Mouse (Mus musculus) CH12.LX (cell line): ENCODE results near the gene Pck2. TPM values are rescaled to one million over a fixed set of nuclear protein-coding genes. Genes with fewer than 3 reads are reported as not detected.

Source experiments
- DNase-seq: peaks from one replicate; pipeline ENCODE4 v3.0.0-alpha.2; 2013; ENCODE audit errors: extremely low read depth
- H3K27ac ChIP-seq: 2 replicates; pipeline ENCODE4 v1.5.1; 2012; ENCODE audit warnings: low read depth, mild to moderate bottlenecking, control low read depth, moderate library complexity; ENCODE audit not compliant: insufficient read depth
- H3K27me3 ChIP-seq: replicated peaks from 2 replicates; pipeline ENCODE3; 2012; ENCODE audit warnings: inconsistent platforms
- H3K36me3 ChIP-seq, 2 experiments: replicated peaks in 1 of 2; 2 replicates each; pipeline versions ENCODE3 to v1.6.1; 2012; ENCODE audit warnings: inconsistent platforms in 1 of 2, low read length in 1 of 2, mild to moderate bottlenecking in 1 of 2, mixed read lengths in 1 of 2, moderate library complexity in 1 of 2; ENCODE audit not compliant: control insufficient read depth in 1 of 2, insufficient read depth in 1 of 2
- H3K4me1 ChIP-seq, 2 experiments: 2 replicates each; pipeline ENCODE4 v1.6.1; 2012; ENCODE audit warnings: inconsistent platforms in 1 of 2, moderate library complexity in 1 of 2; ENCODE audit not compliant: insufficient read depth in 2 of 2, control insufficient read depth in 1 of 2
- H3K4me2 ChIP-seq: 2 replicates; pipeline ENCODE4 v1.6.1; 2012; ENCODE audit warnings: low read depth, mild to moderate bottlenecking, control low read depth; ENCODE audit not compliant: poor library complexity, insufficient read depth, severe bottlenecking
- H3K4me3 ChIP-seq, 3 experiments: fragments of 150-350 bp in 1 of 3; sonication (generic) in 1 of 3; replicated peaks in 1 of 3; 2 replicates each; pipeline versions ENCODE3 to v1.5.1; 2011 to 2012; ENCODE audit warnings: low read depth in 2 of 3, low read length in 2 of 3, mild to moderate bottlenecking in 2 of 3, moderate library complexity in 2 of 3, control low read depth in 1 of 3, improper control_type of control experiment in 1 of 3, inconsistent platforms in 1 of 3, mixed read lengths in 1 of 3; ENCODE audit not compliant: poor library complexity in 1 of 3
- H3K79me2 ChIP-seq: replicated peaks from 2 replicates; pipeline ENCODE4 v1.6.1; 2012; ENCODE audit warnings: mild to moderate bottlenecking, moderate library complexity; ENCODE audit not compliant: control insufficient read depth, poor library complexity, insufficient read depth, severe bottlenecking; ENCODE audit errors: extremely low read depth
- H3K9ac ChIP-seq: 2 replicates; pipeline ENCODE4 v1.6.1; 2012; ENCODE audit warnings: low read depth, mild to moderate bottlenecking, control low read depth, moderate library complexity; ENCODE audit not compliant: insufficient read depth
- H3K9me3 ChIP-seq: replicated peaks from 2 replicates; pipeline ENCODE3; 2012; ENCODE audit warnings: low read length, inconsistent platforms, mixed read lengths
- BHLHE40 ChIP-seq: IDR thresholded peaks from 2 replicates; pipeline ENCODE4 v1.6.1; 2011; ENCODE audit warnings: mild to moderate bottlenecking, low read depth, low read length, improper control_type of control experiment
- CTCF ChIP-seq, 2 experiments: IDR thresholded peaks in 1 of 2; conservative IDR thresholded peaks in 1 of 2; 2 replicates each; pipeline ENCODE4 v1.5.1; 2011 to 2012; ENCODE audit warnings: low read depth in 2 of 2, low read length in 2 of 2, improper control_type of control experiment in 1 of 2, inconsistent platforms in 1 of 2, mild to moderate bottlenecking in 1 of 2, moderate library complexity in 1 of 2
- E2F4 ChIP-seq: IDR thresholded peaks from 2 replicates; pipeline ENCODE4 v1.6.1; 2011; ENCODE audit warnings: low read depth, low read length, improper control_type of control experiment; ENCODE audit not compliant: insufficient replicate concordance
- ELF1 ChIP-seq: IDR thresholded peaks from 2 replicates; pipeline ENCODE4 v1.6.1; 2014; ENCODE audit warnings: low read depth, mild to moderate bottlenecking, inconsistent platforms, low read length, improper control_type of control experiment
- EP300 ChIP-seq: IDR thresholded peaks from 2 replicates; pipeline ENCODE4 v1.6.1; 2011; ENCODE audit warnings: low read length, improper control_type of control experiment
- GABPA ChIP-seq: IDR thresholded peaks from 2 replicates; pipeline ENCODE4 v1.6.1; 2012; ENCODE audit warnings: low read depth, low read length, improper control_type of control experiment, inconsistent platforms; ENCODE audit not compliant: insufficient replicate concordance
- IRF4 ChIP-seq: IDR thresholded peaks from 2 replicates; pipeline ENCODE4 v1.6.1; 2014; ENCODE audit warnings: low read depth, mild to moderate bottlenecking, inconsistent platforms, low read length, improper control_type of control experiment
- JUN ChIP-seq: IDR thresholded peaks from 2 replicates; pipeline ENCODE4 v1.6.1; 2011; ENCODE audit warnings: low read depth, mild to moderate bottlenecking, low read length, improper control_type of control experiment, moderate library complexity; ENCODE audit not compliant: insufficient read depth
- JUND ChIP-seq: conservative IDR thresholded peaks from 2 replicates; pipeline ENCODE4 v1.6.1; 2011; ENCODE audit warnings: low read depth, low read length, improper control_type of control experiment
- MEF2A ChIP-seq: IDR thresholded peaks from 2 replicates; pipeline ENCODE4 v1.6.1; 2014; ENCODE audit warnings: low read depth, mild to moderate bottlenecking, inconsistent platforms, low read length, improper control_type of control experiment, borderline replicate concordance
- MYC ChIP-seq: IDR thresholded peaks from 2 replicates; pipeline ENCODE4 v1.6.1; 2011; ENCODE audit warnings: low read depth, mild to moderate bottlenecking, improper control_type of control experiment, low read length
- NELFE ChIP-seq: IDR thresholded peaks from 2 replicates; pipeline ENCODE4 v1.6.1; 2011; ENCODE audit warnings: low read depth, low read length, improper control_type of control experiment
- NRF1 ChIP-seq: IDR thresholded peaks from 2 replicates; pipeline ENCODE4 v1.6.1; 2014; ENCODE audit warnings: low read depth, mild to moderate bottlenecking, inconsistent platforms, low read length, improper control_type of control experiment, moderate library complexity
- PAX5 ChIP-seq: IDR thresholded peaks from 2 replicates; pipeline ENCODE4 v1.6.1; 2012; ENCODE audit warnings: low read length, inconsistent platforms, mixed read lengths
- POLR2AphosphoS2 ChIP-seq: IDR thresholded peaks from 2 replicates; pipeline ENCODE4 v1.6.1; 2011; ENCODE audit warnings: low read depth, low read length, improper control_type of control experiment
- RAD21 ChIP-seq: IDR thresholded peaks from 2 replicates; pipeline ENCODE4 v1.6.1; 2011; ENCODE audit warnings: low read depth, mild to moderate bottlenecking, low read length, improper control_type of control experiment, moderate library complexity
- RCOR1 ChIP-seq: conservative IDR thresholded peaks from 2 replicates; pipeline ENCODE4 v1.6.1; 2012; ENCODE audit warnings: low read depth, mild to moderate bottlenecking, inconsistent platforms, low read length, improper control_type of control experiment
- SMC3 ChIP-seq: IDR thresholded peaks from 2 replicates; pipeline ENCODE4 v1.6.1; 2011; ENCODE audit warnings: low read depth, low read length, improper control_type of control experiment
- TBP ChIP-seq: conservative IDR thresholded peaks from 2 replicates; pipeline ENCODE4 v1.6.1; 2011; ENCODE audit warnings: low read depth, low read length, improper control_type of control experiment
- TCF12 ChIP-seq: IDR thresholded peaks from 2 replicates; pipeline ENCODE4 v1.6.1; 2014; ENCODE audit warnings: low read depth, mild to moderate bottlenecking, inconsistent platforms, low read length, improper control_type of control experiment
- UBTF ChIP-seq: IDR thresholded peaks from 2 replicates; pipeline ENCODE4 v1.6.1; 2012; ENCODE audit warnings: low read depth, mild to moderate bottlenecking, inconsistent platforms, low read length, improper control_type of control experiment, moderate library complexity
- USF2 ChIP-seq: conservative IDR thresholded peaks from 2 replicates; pipeline ENCODE4 v1.6.1; 2011; ENCODE audit warnings: low read depth, low read length, improper control_type of control experiment
- ZC3H11A ChIP-seq: IDR thresholded peaks from 2 replicates; pipeline ENCODE4 v1.6.1; 2012; ENCODE audit warnings: low read depth, mild to moderate bottlenecking, inconsistent platforms, low read length, improper control_type of control experiment
- ZKSCAN1 ChIP-seq: IDR thresholded peaks from 2 replicates; pipeline ENCODE4 v1.6.1; 2012; ENCODE audit warnings: low read depth, inconsistent platforms, low read length, improper control_type of control experiment, borderline replicate concordance
- dilution Hi-C: fragments of 300-500 bp; cut with MboI; formaldehyde crosslinking; loops from 2 replicates; pipeline ENCODE4 v1.14.3; 2020; ENCODE audit warnings: low sequenced_read_pairs; ENCODE audit not compliant: extremely low pct_unique_long_range_greater_than_20kb, extremely low pct_ligation_motif_present
- in situ Hi-C: fragments of 300-500 bp; cut with MboI; formaldehyde crosslinking; loops from 3 replicates; pipeline ENCODE4 v1.14.3; 2019; ENCODE audit warnings: low sequenced_read_pairs, low pct_ligation_motif_present, low pct_unique_long_range_greater_than_20kb, mixed read lengths
- polyA plus RNA-seq: library from polyadenylated mRNA; unstranded; fragments of >175 nt; gene quantifications from 2 replicates; pipeline ENCODE4 v1.2.1, GENCODE M21; 2012; ENCODE audit warnings: low read depth; ENCODE audit not compliant: insufficient read length
- total RNA-seq, 2 experiments: library from RNA; depleted of rRNA; stranded (reverse); fragments of 300-350 nt in 1 of 2; fragments of >200 nt in 1 of 2; gene quantifications; 2 replicates each; pipeline ENCODE4 v1.2.3; 2012 to 2014

Pck2 gene
- total and polyA plus RNA-seq, 3 experiments, result 120 to 286 (median 144) TPM

- no peak for DNase-seq
- Histone ChIP-seq H3K9me3 (no peaks in the 10 kb centered on the region), H3K4me2 (no peak overlapping the region), H3K9ac (no peak overlapping the region), H3K36me3 (peaks cover 0 to 2% of the 10 kb centered on the region in 2 experiments), H3K79me2 (peaks cover 9% of the 10 kb centered on the region), H3K27me3 (no peaks in the 10 kb centered on the region), H3K27ac (no peak overlapping the region), H3K4me3 (no peak overlapping the region), H3K4me1 (peaks cover 12 to 15% of the 10 kb centered on the region in 2 experiments)
- dilution Hi-C loops (no loop called here), in situ Hi-C loops (loop anchor here (5.0 to 10.0 kb wide), 2 partner anchors 34 to 261 kb away; no protein-coding TSS in a partner anchor)
- no peak for TF ChIP-seq ZKSCAN1
- TF ChIP-seq MEF2A, result 0 out of 2 replicates have a peak, but pooled peaks have one; percentile 28
- no peak for TF ChIP-seq PAX5
- TF ChIP-seq POLR2AphosphoS2, result no peak
- no peak for TF ChIP-seq RCOR1
- TF ChIP-seq NELFE, result no peak
- 0 out of 2 replicates have a peak, but pooled peaks have one; percentile 13 for TF ChIP-seq TCF12
- peak; percentile 64 to 82 for TF ChIP-seq CTCF (conservative IDR thresholded peaks at IDR 0.05 in 1 of 2, IDR thresholded peaks at IDR 0.05 in 1 of 2; ENCODE audit: low read depth in 2 of 2, low read length in 2 of 2)
- TF ChIP-seq JUND, result no peak
- TF ChIP-seq SMC3, result peak; percentile 77
- TF ChIP-seq BHLHE40, result no peak
- 0 out of 2 replicates have a peak, but pooled peaks have one; percentile 13 for TF ChIP-seq IRF4
- no peak for TF ChIP-seq UBTF
- TF ChIP-seq USF2, result no peak
- TF ChIP-seq MYC, result no peak
- TF ChIP-seq E2F4, result no peak
- no peak for TF ChIP-seq ELF1
- no peak for TF ChIP-seq ZC3H11A
- TF ChIP-seq RAD21, result peak; percentile 55
- TF ChIP-seq JUN, result no peak
- TF ChIP-seq GABPA, result no peak
- TF ChIP-seq TBP, result no peak
- no peak for TF ChIP-seq NRF1
- TF ChIP-seq EP300, result no peak
Observed at GRCm38 (mm10) chr14:55536116-55536745, 3.8 kb upstream of the Pck2 start.
